Mouse (Mus musculus) brain, embryonic 14.5 days (tissue): ENCODE data around the gene Rps17.

Experiments
- CTCF ChIP-seq: fragments of 200-500 bp; IDR thresholded peaks from 2 replicates; pipeline ENCODE4 v1.5.1; 2012; ENCODE audit warnings: inconsistent platforms, mild to moderate bottlenecking, moderate library complexity, borderline replicate concordance; ENCODE audit not compliant: insufficient read depth, insufficient read length; ENCODE audit errors: extremely low read depth
- POLR2A ChIP-seq: fragments of 200-500 bp; IDR thresholded peaks from 2 replicates; pipeline ENCODE4 v1.6.1; 2012; ENCODE audit warnings: mild to moderate bottlenecking, inconsistent platforms, borderline replicate concordance; ENCODE audit not compliant: poor library complexity, insufficient read depth, insufficient read length, severe bottlenecking; ENCODE audit errors: extremely low read depth

DNA sequence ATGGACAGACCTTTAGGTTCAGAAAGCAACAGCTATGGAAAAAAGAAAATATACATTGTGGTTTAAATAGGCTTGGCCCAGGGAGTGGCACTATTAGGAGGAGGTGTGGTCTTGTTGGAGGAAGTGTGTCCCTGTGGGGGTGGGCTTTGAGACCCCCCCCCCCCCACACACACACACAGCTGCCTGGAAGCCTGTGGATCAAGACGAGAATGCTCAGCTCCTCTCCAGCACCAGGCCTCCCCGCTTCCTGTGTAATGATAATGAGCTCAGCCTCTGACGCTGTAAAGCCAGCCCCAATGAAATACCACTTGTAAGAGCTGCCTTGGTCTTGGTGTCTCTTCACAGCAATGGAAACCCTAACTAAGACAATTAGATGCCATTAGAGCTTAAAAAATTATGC is 14.3 kb downstream of the Rps17 start:
- TF ChIP-seq POLR2A (no peak), CTCF (no peak)
